Mouse (Mus musculus) stomach, postnatal 0 days (tissue): ENCODE results near the gene Zfand3.

Source experiments
- CTCF ChIP-seq: IDR thresholded peaks from 2 replicates; pipeline ENCODE4 v1.5.1; 2016; ENCODE audit warnings: antibody characterized with exemption, low read depth, mild to moderate bottlenecking, moderate library complexity
- EP300 ChIP-seq: optimal IDR thresholded peaks from 2 replicates; pipeline ENCODE3; 2016; ENCODE audit warnings: antibody characterized with exemption

DNA sequence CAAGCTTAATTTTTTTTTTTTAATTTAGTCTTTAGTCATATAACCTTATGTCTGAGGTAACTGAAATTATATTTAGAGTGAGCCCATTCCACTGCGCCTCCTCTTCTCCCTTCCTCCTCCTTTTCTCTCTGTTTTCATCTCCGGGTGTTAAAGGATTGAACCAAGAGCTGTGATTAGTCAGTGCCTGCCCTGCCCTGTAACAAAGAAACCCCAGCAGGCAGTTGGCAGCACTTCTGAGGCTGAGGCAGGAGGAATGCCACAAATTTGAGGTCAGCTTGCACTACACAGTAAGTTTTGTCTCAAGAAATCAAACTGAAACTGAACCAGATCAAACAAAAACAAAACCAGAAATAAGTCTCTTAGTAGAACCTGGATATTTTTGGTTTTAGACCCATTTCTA, 49.3 kb downstream of the Zfand3 start:
- TF ChIP-seq CTCF: no peak
- no peak for TF ChIP-seq EP300
